Comparison of ENCODE assay signal across 28 mouse cellular contexts in genomic region chr5:86528725-86529124, GRCm38 (mm10). TPM values are rescaled to one million over a fixed set of nuclear protein-coding genes. Genes with fewer than 3 reads are reported as not detected.
"Had no signal": no experiment of that assay in that cellular context is flagged by ENCODE, and none has a peak within 500 bp of the region (broad histone marks: within the 10 kb centered on the region; RNA-seq: fewer than 3 reads in every experiment).

No protein-coding gene starts in this region.

- H3K27ac ChIP-seq: kidney, postnatal 0 days; limb, embryonic 12.5 days; limb, embryonic 15.5 days; liver, embryonic 12.5 days; liver, embryonic 15.5 days; lung, embryonic 15.5 days; midbrain, embryonic 10.5 days; midbrain, embryonic 13.5 days; stomach, postnatal 0 days had no signal

- H3K9me3 ChIP-seq: limb, embryonic 12.5 days; limb, embryonic 15.5 days; liver, embryonic 12.5 days; liver, embryonic 15.5 days; lung, embryonic 15.5 days; megakaryocyte, embryonic 14.5 days; midbrain, embryonic 10.5 days; midbrain, embryonic 13.5 days had no signal

- DNase-seq: kidney, adult 2 months; kidney, postnatal 25 days; left cerebral cortex, postnatal 4 days; lung, adult 18-20 months; lung, postnatal 10 days; lung, postnatal 36 days; right cerebral cortex, postnatal 25 days; thymus, adult 2 months; thymus, postnatal 14 days; thymus, postnatal 4 days had no signal

- H3K9ac ChIP-seq: limb, embryonic 12.5 days; limb, embryonic 15.5 days; liver, embryonic 12.5 days; liver, embryonic 15.5 days; lung, embryonic 15.5 days; midbrain, embryonic 13.5 days had no signal

- H3K4me3 ChIP-seq: limb, embryonic 12.5 days; limb, embryonic 15.5 days; liver, embryonic 12.5 days; liver, embryonic 15.5 days; lung, embryonic 15.5 days; midbrain, embryonic 10.5 days; midbrain, embryonic 13.5 days had no signal

- ATAC-seq: liver, embryonic 12.5 days; midbrain, embryonic 13.5 days had no signal

- H3K4me2 ChIP-seq: limb, embryonic 12.5 days; limb, embryonic 15.5 days; liver, embryonic 12.5 days; liver, embryonic 15.5 days; lung, embryonic 15.5 days; midbrain, embryonic 13.5 days had no signal

- H3K36me3 ChIP-seq: limb, embryonic 12.5 days; limb, embryonic 15.5 days; liver, embryonic 12.5 days; liver, embryonic 15.5 days; lung, embryonic 15.5 days; midbrain, embryonic 10.5 days; midbrain, embryonic 13.5 days had no signal

- H3K4me1 ChIP-seq: limb, embryonic 12.5 days; limb, embryonic 15.5 days; liver, embryonic 12.5 days; liver, embryonic 15.5 days; lung, embryonic 15.5 days; megakaryocyte, embryonic 14.5 days; midbrain, embryonic 10.5 days; midbrain, embryonic 13.5 days had no signal

- H3K27me3 ChIP-seq: limb, embryonic 12.5 days; limb, embryonic 15.5 days; liver, embryonic 12.5 days; liver, embryonic 15.5 days; lung, embryonic 15.5 days; megakaryocyte, embryonic 14.5 days; midbrain, embryonic 13.5 days had no signal

RNA-seq across cellular contexts. Expression of gene Tmprss11g, which starts 10.3 kb away (rescaled TPM):
- total RNA-seq: layer of hippocampus, adult 8-10 months; left cerebral cortex, adult 8-10 months; left cerebral cortex, postnatal 14 days; left cerebral cortex, postnatal 4 days; midbrain, postnatal 0 days had no signal
- polyA plus RNA-seq: kidney, embryonic 14.5 days; kidney, postnatal 0 days; large intestine, adult 2 months; limb, embryonic 12.5 days; liver, embryonic 12.5 days; liver, embryonic 15.5 days; midbrain, embryonic 10.5 days; midbrain, embryonic 13.5 days; midbrain, postnatal 0 days; neural tube, embryonic 11.5 days; neural tube, embryonic 14.5 days; thymus, adult 2 months had no signal

RNA-seq across cellular contexts. Expression of gene Tmprss11a, which starts 59.9 kb away (rescaled TPM):
- total RNA-seq: left cerebral cortex, postnatal 14 days; left cerebral cortex, postnatal 4 days; midbrain, postnatal 0 days had no signal
- polyA plus RNA-seq: kidney, adult 2 months; kidney, embryonic 14.5 days; large intestine, adult 2 months; limb, embryonic 12.5 days; limb, embryonic 15.5 days; liver, embryonic 12.5 days; liver, embryonic 15.5 days; lung, embryonic 15.5 days; midbrain, embryonic 10.5 days; midbrain, embryonic 13.5 days; midbrain, postnatal 0 days; neural tube, embryonic 11.5 days; neural tube, embryonic 14.5 days; thymus, adult 2 months had no signal
